Mouse (Mus musculus): Measurements from ENCODE around the gene Mepe.

DNA sequence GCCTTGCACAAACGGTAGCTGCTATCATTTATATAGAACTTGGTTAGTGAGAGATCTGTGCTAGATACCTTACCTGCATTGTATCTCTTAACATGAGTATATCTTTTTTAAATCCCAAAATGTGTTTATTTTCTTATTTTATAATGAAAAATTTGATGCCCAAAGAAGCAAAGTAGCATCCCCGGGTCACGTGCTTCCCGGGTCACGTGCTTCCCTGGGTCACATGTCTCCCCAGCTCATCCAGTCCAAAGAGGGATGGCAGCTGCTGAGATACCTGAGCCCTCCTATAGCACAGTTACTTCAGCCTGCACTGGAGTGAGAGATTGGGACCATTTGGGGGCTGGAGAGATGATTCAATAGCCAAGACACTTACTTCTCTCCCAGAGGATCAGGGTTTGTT, 10.8 kb downstream of the Mepe start:
- TF ChIP-seq POLR2A (IDR thresholded peaks at IDR 0.05; ENCODE audit: control insufficient read depth, low read depth, low read length) = no peak
- TF ChIP-seq CTCF (IDR thresholded peaks at IDR 0.05; ENCODE audit: control insufficient read depth, insufficient read depth, insufficient replicate concordance, low read depth, low read length) = no peak
